Mouse (Mus musculus) heart, adult 18-20 months (tissue): Measurements from ENCODE around the gene Ptk7. TPM values are rescaled to one million over a fixed set of nuclear protein-coding genes. Genes with fewer than 3 reads are reported as not detected.
A peak's percentile ranks its signal among the peaks of the same experiment; 100 is the strongest.

Experiments
- DNase-seq, 2 experiments: peaks; one replicate each; pipeline ENCODE4 v3.0.0; 2021 to 2022; ENCODE audit warnings: mixed read lengths in 1 of 2
- total RNA-seq, 2 experiments: library from RNA; stranded (reverse); gene quantifications; 2 replicates each; pipeline ENCODE4 v1.2.3; 2021

Ptk7 gene
- total RNA-seq, 2 experiments from 2014 or later, result 2.0 to 2.5 TPM

DNA sequence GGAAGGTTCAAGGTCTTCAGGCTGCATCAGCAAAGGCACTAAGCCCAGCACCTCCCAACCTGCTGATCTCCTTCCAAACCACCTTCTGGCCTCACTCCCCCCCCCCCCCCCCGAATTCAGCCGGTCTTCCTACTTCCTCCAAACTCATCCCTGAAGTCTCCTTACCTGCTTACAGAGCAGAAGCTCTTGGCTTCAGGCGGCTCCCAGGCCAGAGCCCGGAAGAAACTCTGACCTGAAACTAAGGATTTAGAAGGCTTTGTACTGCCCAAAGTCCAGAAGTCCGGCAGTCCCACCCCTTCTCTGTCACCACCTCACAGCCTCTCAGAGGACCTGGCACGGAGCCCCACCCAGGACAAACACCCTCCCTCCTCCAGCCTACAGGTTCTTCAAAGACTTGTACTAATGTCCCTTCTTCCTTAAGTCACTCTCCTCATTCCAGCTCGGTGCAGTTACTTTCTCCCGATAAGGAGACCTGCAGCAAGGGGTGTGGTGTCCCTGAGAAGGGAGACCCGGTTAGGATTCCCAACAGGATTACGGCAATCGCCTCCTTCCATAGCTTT, 15.7 kb upstream of the Ptk7 start:
- peak; percentile 69 to 77 for DNase-seq

DNA sequence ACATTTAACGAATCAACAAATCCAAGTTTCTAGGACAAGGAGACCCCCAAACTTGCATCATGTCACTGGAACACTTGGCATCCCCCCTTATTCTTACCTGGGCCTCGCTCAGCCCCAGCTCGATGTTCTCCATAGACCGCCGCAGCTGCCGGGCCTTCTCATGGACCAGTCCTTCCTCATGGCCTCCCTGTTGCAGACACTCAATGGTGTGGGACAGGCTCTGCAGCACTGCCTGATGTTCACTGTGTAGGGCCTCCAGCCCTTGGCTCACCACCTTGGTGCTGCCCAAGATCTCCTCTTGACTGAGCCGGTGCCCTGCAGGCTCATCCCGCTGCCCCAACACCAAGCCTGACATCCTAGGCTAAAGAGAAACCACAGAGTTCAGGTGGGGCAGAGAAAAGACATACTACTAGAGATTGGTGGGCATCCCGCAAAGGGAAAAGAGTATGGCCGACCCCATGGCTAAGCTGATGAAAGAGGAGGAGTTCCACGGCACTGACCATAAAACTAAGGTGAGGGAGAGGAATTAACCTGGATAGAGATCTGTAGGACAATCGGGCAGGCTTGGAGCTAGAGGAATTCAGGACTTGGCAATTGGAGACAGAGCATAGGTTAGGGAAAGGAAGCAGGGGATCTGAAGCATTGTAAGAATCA, 15.0 kb upstream of the Ptk7 start:
- DNase-seq, result no peak

DNA sequence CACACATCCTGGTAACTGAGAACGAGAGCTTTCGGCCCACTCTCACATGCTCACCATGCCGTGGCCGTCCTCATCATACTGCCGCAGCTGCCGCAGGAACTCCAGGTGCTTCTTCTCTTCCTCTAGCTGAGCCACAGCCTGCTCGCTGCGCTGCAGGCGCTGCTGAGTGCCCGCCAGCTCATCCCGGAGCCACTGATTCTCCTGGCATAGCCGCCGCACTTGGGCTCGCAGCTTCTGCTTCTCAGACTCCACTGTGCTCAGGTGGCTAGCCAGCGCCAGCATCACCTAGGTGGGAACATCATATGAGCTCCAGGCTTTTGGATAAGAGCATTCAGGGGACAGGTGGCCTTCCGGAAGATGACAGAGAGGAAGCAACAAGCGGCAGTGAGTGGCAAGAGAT, 12.8 kb upstream of the Ptk7 start:
- DNase-seq, result no peak

- DNase-seq, result no peak
Measured at GRCm38 (mm10) chr17:46639929-46640328, 10.6 kb upstream of the Ptk7 start.

DNA sequence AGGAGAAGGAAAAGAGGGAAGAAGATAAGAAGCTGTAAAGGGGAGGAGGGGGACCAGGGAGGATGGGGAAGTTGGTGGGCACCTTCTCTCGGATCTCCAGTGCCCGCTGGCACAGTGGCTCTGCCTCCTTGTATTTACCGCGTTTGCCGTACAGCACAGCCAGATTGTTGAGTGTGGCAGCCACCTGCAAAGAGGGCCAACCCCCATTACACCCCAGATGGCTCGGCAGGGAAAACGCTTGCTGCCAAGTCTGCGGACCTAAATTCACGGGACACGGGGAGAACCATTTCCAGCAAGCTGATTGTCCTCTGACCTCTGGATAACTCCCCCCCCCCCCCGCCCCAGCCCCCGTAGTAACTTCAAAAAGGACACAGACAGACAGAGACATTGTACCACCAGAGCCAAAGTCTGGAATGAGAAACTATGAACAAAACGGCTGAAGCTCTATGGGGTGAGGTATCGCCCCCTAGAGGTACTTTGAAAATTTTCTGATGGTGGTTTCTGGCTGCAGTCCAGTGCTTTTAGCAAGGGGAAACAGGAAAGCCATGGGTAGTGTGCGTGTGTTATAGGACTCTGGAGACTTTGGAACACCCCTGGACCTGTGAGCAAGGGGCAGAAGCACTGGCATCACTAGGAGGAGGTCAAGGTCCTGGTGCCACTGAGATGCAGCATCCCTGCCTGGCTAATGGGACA, 7.7 kb upstream of the Ptk7 start:
- peak; percentile 74 to 84 for DNase-seq

GRCm38 (mm10) chr17:46629685-46630441, 559 bp upstream of the Ptk7 start:
- peak; percentile 52 to 70 for DNase-seq

DNA sequence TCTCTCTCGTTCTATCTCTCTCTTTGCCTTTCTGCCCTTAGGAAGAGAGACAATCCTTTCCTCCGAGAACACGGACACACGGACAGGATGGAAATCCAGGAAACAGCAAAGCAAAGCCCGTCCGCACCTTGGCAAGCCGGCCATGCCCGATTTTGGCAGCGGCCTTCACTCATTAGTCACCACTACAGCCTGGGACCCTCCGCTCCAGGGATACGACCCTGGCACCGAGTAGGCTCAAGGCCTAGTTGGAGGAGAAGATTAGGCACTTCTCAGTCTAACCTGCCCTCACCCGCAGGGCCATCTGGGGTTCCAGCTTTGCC, 873 bp downstream of the Ptk7 start:
- DNase-seq, result peak in 1 of 2 experiments; percentile 18

- DNase-seq, result no peak
Measured at GRCm38 (mm10) chr17:46627409-46627808, 1.9 kb downstream of the Ptk7 start.

- no peak for DNase-seq
Measured at GRCm38 (mm10) chr17:46624598-46624997, 4.7 kb downstream of the Ptk7 start.

GRCm38 (mm10) chr17:46623819-46624557, 5.3 kb downstream of the Ptk7 start:
- peak; percentile 39 to 52 for DNase-seq

DNA sequence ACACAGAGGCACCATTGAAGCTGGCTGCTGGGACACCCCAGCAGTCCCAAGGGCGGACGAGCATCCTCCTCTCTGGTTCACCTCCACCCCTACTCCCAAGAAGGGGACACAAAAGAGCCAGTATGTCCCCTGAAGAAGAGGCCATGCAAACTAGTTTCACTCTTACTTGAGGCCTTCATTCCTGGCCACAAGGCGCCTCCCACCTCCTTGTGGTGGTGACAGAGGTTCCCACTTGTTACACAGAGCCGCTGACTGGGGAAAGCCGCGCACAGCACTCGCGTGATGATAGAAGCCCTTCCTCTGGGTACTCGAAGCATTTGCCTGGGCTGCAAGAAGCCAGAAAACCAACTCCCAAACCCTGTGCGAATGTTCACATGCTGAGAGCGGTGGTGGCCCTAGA, 7.0 kb downstream of the Ptk7 start:
- no peak for DNase-seq

GRCm38 (mm10) chr17:46621324-46621723, 8.0 kb downstream of the Ptk7 start:
- peak; percentile 66 to 68 for DNase-seq

DNA sequence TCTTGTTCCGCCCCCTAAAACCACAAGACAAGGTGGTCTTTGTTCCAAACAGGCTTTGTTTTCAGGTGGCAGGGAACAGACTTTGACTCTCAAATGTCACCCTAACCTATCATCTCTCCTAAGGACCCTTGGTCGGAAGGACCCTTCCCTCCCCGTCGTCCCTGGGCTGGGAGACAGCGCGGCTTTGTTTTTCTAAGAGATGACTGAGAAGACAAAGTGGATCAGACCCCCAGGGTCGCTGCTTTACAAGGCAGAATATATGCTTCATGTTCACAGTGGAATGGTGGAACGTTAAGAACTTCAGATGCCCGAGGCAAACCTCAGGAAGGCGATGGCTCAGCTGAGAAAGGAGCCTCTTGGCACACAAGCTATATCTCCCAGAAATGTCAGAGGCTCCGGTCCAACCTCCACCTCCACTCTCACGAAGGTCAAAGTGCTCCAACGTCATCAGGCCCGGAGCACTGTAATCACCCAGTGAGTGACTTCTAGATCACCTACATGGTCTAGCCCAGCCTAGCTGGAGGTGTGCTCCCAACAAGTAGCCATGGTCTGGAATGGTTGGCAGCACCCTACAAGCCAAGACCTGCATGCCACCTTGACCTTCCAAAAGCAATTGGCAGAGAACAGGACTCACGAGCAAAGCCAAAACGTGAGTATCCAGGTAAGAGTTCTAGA, 9.5 kb downstream of the Ptk7 start:
- DNase-seq, result no peak

- DNase-seq, result no peak
Measured at GRCm38 (mm10) chr17:46618769-46619682, 10.3 kb downstream of the Ptk7 start.

GRCm38 (mm10) chr17:46618394-46618768, 10.9 kb downstream of the Ptk7 start:
- DNase-seq, result no peak

GRCm38 (mm10) chr17:46617799-46618198, 11.5 kb downstream of the Ptk7 start:
- no peak for DNase-seq

- DNase-seq, result no peak
Measured at GRCm38 (mm10) chr17:46613229-46613628, 16.1 kb downstream of the Ptk7 start.

- peak in 1 of 2 experiments; percentile 32 for DNase-seq
Measured at GRCm38 (mm10) chr17:46612820-46613219, 16.5 kb downstream of the Ptk7 start.

DNA sequence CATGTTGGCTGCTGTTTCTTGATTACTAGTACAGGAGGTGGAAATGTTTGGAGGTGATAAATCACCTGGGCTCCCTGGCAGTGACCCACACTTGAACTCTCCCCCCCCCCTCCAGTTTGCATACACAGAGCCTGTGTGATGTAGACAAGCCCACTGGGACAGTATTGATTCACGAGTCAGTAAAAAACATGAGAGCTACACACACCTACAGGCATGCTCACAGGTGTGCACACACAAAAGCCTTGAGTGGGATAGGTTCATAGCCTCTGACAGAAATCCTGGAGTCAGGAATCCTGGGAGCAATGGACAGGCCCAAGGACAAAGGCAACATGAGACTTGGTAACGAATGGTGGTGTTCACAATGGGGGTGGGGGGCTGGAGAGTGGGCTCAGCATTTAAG, 17.1 kb downstream of the Ptk7 start:
- DNase-seq, result no peak

DNA sequence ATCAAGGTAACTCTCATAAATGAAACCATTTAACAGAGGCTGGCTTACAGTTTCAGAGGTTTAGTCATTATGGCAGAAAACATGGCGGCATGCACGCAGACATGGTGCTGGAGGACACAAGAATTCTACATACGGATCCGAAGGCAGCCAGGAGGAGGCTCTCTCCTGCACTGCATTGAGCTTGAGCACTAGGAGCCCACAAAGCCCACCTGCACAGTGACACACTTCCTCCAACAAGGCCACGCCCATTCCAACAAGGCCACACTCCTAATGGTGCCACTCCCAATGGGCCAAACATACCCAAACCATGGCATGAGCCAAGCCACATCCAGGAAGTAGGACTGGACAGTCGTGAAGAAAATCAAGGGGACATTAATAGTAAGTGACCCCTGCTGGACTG, 18.0 kb downstream of the Ptk7 start:
- DNase-seq, result no peak
